Mouse (Mus musculus) G1E (cell line): Measurements from ENCODE around the gene Egfr. TPM values are rescaled to one million over a fixed set of nuclear protein-coding genes. Genes with fewer than 3 reads are reported as not detected.

Experiments used
- ATAC-seq: 2 replicates; pipeline ENCODE4 v1.8.0; 2016; ENCODE audit warnings: mild to moderate bottlenecking; ENCODE audit not compliant: insufficient number of reproducible peaks, poor library complexity, low FRiP score, severe bottlenecking; ENCODE audit errors: extremely low read depth
- DNase-seq: peaks from one replicate; pipeline ENCODE4 v3.0.0; 2012; ENCODE audit warnings: low spot score
- H3K27me3 ChIP-seq: 2 replicates; pipeline ENCODE4 v1.6.1; 2012; ENCODE audit warnings: mild to moderate bottlenecking, low read length, inconsistent platforms; ENCODE audit not compliant: insufficient read depth
- H3K36me3 ChIP-seq: replicated peaks from 2 replicates; pipeline ENCODE3; 2012; ENCODE audit warnings: mild to moderate bottlenecking, inconsistent platforms
- H3K4me1 ChIP-seq: 2 replicates; pipeline ENCODE4 v1.6.1; 2012; ENCODE audit warnings: low read depth, low read length, inconsistent platforms, mixed read lengths; ENCODE audit not compliant: insufficient read depth
- H3K4me3 ChIP-seq: 2 replicates; pipeline ENCODE4 v1.5.1; 2012; ENCODE audit warnings: low read depth, mild to moderate bottlenecking, inconsistent platforms, low read length, moderate library complexity, mixed read lengths
- H3K9me3 ChIP-seq: replicated peaks from 2 replicates; pipeline ENCODE4 v1.6.1; 2012; ENCODE audit warnings: inconsistent platforms
- CTCF ChIP-seq: IDR thresholded peaks from 2 replicates; pipeline ENCODE4 v1.5.1; 2012; ENCODE audit warnings: low read depth, low read length, inconsistent platforms, mixed read lengths
- GATA1 ChIP-seq: IDR thresholded peaks from 2 replicates; pipeline ENCODE4 v1.6.1; 2012; ENCODE audit warnings: borderline replicate concordance, low read length, inconsistent platforms, mixed read lengths
- GATA2 ChIP-seq: IDR thresholded peaks from 2 replicates; pipeline ENCODE4 v1.6.1; 2012; ENCODE audit warnings: low read depth, low read length, inconsistent platforms, borderline replicate concordance
- POLR2AphosphoS5 ChIP-seq: IDR thresholded peaks from 2 replicates; pipeline ENCODE4 v1.6.1; 2012; ENCODE audit warnings: low read depth, low read length, inconsistent platforms; ENCODE audit not compliant: insufficient replicate concordance
- TAL1 ChIP-seq: conservative IDR thresholded peaks from 2 replicates; pipeline ENCODE4 v1.6.1; 2012; ENCODE audit warnings: low read depth, low read length, inconsistent platforms, mixed read lengths
- polyA plus RNA-seq: library from polyadenylated mRNA; stranded (reverse); fragments of >175 nt; gene quantifications from 2 replicates; pipeline ENCODE4 v1.2.3, GENCODE M21; 2012
- total RNA-seq, 2 experiments: library from RNA; stranded (forward) in 1 of 2; stranded (reverse) in 1 of 2; fragments of 200-1000 nt in 1 of 2; fragments of >200 nt in 1 of 2; fragmentation: Nextera tagmentation in 1 of 2; gene quantifications; 2 replicates each; pipeline ENCODE4 v1.2.3; 2014 to 2017

Gene Egfr
- total and polyA plus RNA-seq, 3 experiments, result 0.05 TPM; not detected in 2

GRCm38 (mm10) chr11:16740691-16741611 is 11.1 kb upstream of the Egfr start:
- TF ChIP-seq CTCF, result no peak
- Histone ChIP-seq H3K9me3 (no peaks in the 10 kb centered on the region), H3K4me1 (no peaks in the 10 kb centered on the region), H3K4me3 (no peak overlapping the region), H3K27me3 (no peaks in the 10 kb centered on the region), H3K36me3 (no peaks in the 10 kb centered on the region)
- ATAC-seq (no peak), DNase-seq (no peak)

GRCm38 (mm10) chr11:16742251-16742650 is 9.8 kb upstream of the Egfr start:
- ATAC-seq, result no peak

GRCm38 (mm10) chr11:16742821-16743220 is 9.2 kb upstream of the Egfr start:
- no peak overlapping the region for H3K4me3 ChIP-seq
- no peaks in the 10 kb centered on the region for H3K27me3 ChIP-seq
- no peaks in the 10 kb centered on the region for H3K36me3 ChIP-seq
- DNase-seq (no peak), ATAC-seq (no peak)
- H3K4me1 ChIP-seq, result no peaks in the 10 kb centered on the region
- no peaks in the 10 kb centered on the region for H3K9me3 ChIP-seq
- TF ChIP-seq GATA2, result no peak
- no peak for TF ChIP-seq POLR2AphosphoS5
- TF ChIP-seq TAL1, result no peak
- TF ChIP-seq CTCF, result no peak
- no peak for TF ChIP-seq GATA1

More at GRCm38 (mm10) chr11:16742251-16742650, 9.8 kb upstream of the Egfr start:
- DNase-seq, result no peak
- Histone ChIP-seq H3K4me1 (no peaks in the 10 kb centered on the region), H3K36me3 (no peaks in the 10 kb centered on the region), H3K27me3 (no peaks in the 10 kb centered on the region), H3K9me3 (no peaks in the 10 kb centered on the region), H3K4me3 (no peak overlapping the region)
- TF ChIP-seq TAL1, result no peak
- TF ChIP-seq CTCF, result no peak
- no peak for TF ChIP-seq GATA1
- no peak for TF ChIP-seq GATA2
- no peak for TF ChIP-seq POLR2AphosphoS5

GRCm38 (mm10) chr11:16751457-16751982 is 483 bp upstream of the Egfr start:
- TF ChIP-seq GATA2 (no peak), GATA1 (no peak), TAL1 (no peak), POLR2AphosphoS5 (no peak), CTCF (no peak)
- DNase-seq (no peak), ATAC-seq (no peak)
- H3K4me1 ChIP-seq, result no peaks in the 10 kb centered on the region
- peaks cover 11% of the 10 kb centered on the region; the same call in 1 of the 2 replicates for H3K27me3 ChIP-seq
- no peaks in the 10 kb centered on the region for H3K36me3 ChIP-seq
- H3K9me3 ChIP-seq, result no peaks in the 10 kb centered on the region
- no peak overlapping the region for H3K4me3 ChIP-seq

- peaks cover 11% of the 10 kb centered on the region; the same call in 1 of the 2 replicates for H3K27me3 ChIP-seq
- no peaks in the 10 kb centered on the region for H3K4me1 ChIP-seq
- H3K36me3 ChIP-seq, result no peaks in the 10 kb centered on the region
- no peaks in the 10 kb centered on the region for H3K9me3 ChIP-seq
- H3K4me3 ChIP-seq, result no peak overlapping the region
- ATAC-seq (no peak), DNase-seq (no peak)
- TF ChIP-seq GATA1 (no peak), CTCF (no peak), TAL1 (no peak), POLR2AphosphoS5 (no peak), GATA2 (no peak)
Observed at GRCm38 (mm10) chr11:16752349-16753153, 548 bp downstream of the Egfr start.

GRCm38 (mm10) chr11:16753154-16754040 is 1.4 kb downstream of the Egfr start:
- Histone ChIP-seq H3K27me3 (peaks cover 11% of the 10 kb centered on the region; the same call in 1 of the 2 replicates), H3K4me1 (no peaks in the 10 kb centered on the region), H3K36me3 (no peaks in the 10 kb centered on the region), H3K4me3 (no peak overlapping the region), H3K9me3 (no peaks in the 10 kb centered on the region)
- no peak for TF ChIP-seq GATA1
- no peak for TF ChIP-seq GATA2
- TF ChIP-seq TAL1, result no peak
- ATAC-seq (no peak), DNase-seq (no peak)
